Mouse (Mus musculus) A20 (cell line): ENCODE measurements around the gene Cacng5.

Source experiments
- DNase-seq: peaks from one replicate; pipeline ENCODE4 v3.0.0-alpha.2; 2011; ENCODE audit warnings: low read depth, low spot score

The Cacng5 gene

DNA sequence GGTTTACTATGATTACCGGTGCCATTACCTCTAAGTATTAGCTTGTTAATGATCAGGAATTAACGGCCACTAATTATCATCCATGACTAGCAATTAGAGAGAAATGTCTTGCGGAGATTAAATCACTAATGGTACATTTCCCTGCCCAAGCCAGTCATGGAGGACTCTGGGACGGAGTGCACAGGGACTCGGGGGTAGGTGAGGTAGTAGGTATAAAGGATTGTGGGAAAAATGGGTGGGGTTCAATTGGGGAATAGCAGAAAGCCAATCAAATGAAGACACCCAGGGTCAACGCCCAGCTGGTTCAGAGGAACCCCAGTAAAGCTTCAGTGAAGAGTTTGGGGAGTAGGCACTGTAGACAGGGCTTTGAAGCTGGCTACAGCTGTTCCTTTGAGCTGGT, 27.5 kb downstream of the Cacng5 start:
- DNase-seq: no peak

DNA sequence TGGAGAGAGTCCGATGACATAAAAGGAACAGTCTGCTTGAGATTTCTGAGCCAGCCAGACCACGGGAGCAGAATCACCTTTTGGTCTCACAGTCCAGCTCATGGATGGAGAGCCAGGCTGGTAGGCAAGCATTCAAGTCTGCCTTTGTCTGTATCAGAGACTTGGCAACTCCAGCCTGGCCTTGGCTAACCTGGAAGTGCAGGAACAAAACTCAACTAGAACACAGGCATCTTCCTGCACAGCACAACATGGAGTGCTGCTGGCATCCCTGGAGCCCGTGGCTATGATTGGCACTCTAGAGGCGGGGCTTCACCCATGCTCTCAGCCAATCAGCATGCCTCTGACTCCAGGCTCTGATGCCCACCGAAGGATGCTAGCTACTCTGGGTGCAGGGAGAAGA, 38.0 kb downstream of the Cacng5 start:
- no peak for DNase-seq

DNA sequence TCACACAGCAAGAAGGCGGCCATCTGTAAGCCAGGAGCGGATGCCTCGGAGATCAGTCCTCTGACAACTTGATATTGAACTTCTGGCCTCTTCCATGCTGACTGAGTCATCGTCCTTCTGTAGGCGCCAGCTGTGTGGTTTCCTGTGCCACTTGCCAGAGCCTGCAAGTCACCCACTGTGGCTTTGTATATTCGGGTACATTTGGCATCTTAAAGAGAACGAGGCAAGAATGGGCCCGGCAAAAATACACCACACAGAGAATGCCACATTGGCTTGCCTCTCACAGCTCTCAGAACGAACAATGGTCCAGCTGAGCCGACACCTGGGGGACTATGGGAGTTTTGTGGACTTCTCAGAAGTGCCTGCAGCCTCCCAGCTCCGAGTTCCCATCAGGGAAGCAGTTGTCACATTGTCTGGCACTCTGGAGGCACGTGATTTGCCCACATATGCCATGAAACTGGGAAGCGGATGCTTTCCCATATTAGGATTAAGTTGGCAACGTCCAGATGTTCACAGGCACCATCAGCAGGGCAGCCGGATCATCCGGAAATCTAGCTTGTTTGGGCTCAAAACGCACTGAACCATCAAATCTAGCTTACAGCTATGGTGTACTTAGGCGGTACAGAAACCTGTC, 38.9 kb downstream of the Cacng5 start:
- DNase-seq: no peak

- no peak for DNase-seq
Measured at GRCm38 (mm10) chr11:107872743-107873142, 42.1 kb downstream of the Cacng5 start.

GRCm38 (mm10) chr11:107867509-107867908, 47.3 kb downstream of the Cacng5 start:
- no peak for DNase-seq

DNA sequence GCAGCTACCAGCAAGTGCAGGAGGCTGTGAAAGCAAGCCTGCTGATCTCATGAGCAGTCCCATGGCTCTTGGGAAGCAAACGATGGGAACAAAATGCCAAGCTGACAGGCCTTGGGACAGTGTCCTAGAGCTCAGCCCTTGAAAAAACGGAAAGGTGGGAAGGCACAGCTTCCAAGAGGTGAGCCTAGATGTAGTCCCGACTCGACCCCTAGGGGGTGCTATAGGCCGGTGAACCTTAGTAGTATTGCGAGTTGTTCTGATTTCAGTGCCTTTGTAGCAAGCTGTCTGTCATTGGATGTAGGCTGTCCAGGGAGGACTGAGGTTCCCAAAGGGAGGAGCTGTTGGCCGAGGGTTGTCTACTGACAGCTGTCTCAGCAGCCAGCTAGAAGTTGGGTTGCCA, 49.7 kb downstream of the Cacng5 start:
- peak; percentile 55 for DNase-seq

GRCm38 (mm10) chr11:107864024-107864423, 50.8 kb downstream of the Cacng5 start:
- peak; percentile 54 for DNase-seq

- no peak for DNase-seq
Measured at GRCm38 (mm10) chr11:107861738-107862137, 53.1 kb downstream of the Cacng5 start.

DNA sequence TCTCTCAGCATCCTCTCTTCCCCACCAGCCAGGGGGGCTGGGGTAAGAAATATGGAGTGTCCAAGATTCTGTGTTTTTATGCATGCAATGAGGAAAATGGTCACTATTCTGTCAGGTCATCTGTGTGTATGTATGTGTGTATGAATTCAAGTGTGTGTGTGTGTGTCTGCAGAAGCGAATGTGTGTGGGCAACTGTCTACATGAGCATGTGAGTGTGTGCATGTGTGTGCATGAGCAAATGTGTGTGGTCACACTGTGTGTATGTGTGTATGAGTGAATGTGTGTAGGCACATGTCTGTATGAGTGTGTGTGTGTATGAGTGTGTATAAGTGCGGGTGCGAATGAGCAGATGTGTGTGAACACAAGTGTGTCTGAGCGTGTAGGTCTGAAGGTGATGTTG, 55.0 kb downstream of the Cacng5 start:
- no peak for DNase-seq

DNA sequence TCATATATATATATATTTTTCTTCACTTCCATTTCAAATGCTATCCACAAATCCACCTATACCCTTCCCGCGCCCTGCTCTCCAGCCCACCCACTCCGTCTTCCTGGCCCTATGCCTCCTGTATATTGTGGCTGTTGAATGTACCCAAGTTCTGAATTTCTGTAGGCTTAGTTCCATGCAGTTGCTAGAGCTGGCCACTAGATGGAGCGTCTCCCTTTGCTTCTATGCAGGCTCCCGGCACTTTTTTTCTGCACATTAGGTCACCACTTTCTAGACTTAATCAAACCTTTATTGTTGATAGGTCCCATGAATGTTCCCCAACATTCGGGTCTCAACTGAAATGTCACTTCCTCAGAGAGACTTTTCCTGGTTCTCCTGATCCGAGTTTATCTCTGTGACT, 55.6 kb downstream of the Cacng5 start:
- DNase-seq: peak; percentile 57

- peak; percentile 48 for DNase-seq
Measured at GRCm38 (mm10) chr11:107853088-107853487, 61.8 kb downstream of the Cacng5 start.

- peak; percentile 41 for DNase-seq
Measured at GRCm38 (mm10) chr11:107849621-107850020, 65.2 kb downstream of the Cacng5 start.

GRCm38 (mm10) chr11:107844175-107844574, 70.7 kb downstream of the Cacng5 start:
- peak; percentile 24 for DNase-seq

DNA sequence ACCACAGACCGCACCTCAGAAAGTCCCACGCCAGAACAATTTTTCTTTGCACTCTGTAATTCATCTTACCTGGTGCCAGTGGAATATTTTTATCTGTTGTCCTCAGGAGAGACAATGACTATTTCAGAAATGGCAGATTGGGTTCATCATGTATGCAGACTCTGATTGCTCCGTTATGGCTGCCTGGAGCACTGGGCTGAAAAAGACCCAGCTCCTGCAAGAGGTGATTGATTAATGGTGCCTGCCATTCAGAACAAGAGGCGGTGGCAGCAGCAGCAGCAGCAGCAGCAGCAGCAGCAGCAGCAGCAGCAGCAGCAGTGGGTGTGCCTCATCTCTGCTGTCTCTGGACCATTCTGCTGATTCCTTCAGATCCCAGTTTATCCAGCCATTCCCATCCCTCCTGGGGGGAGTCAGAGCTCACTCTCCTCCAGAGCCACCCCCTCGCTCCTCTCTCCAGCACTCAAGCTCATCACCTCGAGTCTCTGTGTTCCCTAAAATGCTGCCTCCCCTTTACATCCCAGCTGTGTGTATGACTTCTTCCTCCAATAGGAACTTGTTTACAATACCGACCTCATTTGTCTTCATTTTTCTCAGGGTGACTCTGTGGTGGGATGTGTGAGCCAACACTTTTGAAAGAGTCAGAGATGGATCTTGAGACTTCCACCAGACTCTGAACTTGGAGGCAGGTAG, 81.4 kb downstream of the Cacng5 start:
- no peak for DNase-seq
